Mouse (Mus musculus): Measurements from ENCODE around the gene Sfxn5.

DNA sequence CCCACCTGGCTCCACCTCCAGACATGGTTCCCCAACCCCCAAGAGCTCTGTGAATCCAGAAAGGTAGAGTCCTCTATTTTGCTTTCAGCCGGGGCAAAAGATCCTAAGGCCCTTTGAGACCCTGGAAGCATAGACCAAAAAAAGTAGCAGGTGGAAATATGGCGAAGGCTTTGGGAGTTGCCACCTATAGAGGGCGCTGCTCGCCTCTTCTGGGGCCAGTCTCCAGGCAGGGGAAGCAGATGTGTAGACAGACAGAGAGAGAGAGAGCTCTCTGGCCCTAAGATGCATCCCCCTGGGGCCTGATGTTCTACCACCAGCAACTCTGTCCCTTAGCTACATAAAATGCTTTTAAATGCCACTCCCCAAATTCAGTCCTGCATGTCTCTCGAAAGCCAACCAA, 96.2 kb downstream of the Sfxn5 start:
- peak; percentile 59; the same call in 1 of the 2 replicates for TF ChIP-seq CTCF (IDR thresholded peaks at IDR 0.05; ENCODE audit: borderline replicate concordance, extremely low read depth, insufficient read depth, insufficient read length)
- TF ChIP-seq POLR2A (IDR thresholded peaks at IDR 0.05; ENCODE audit: borderline replicate concordance, extremely low read depth, insufficient read depth, insufficient read length, poor library complexity, severe bottlenecking), result no peak
